Mouse (Mus musculus): Measurements from ENCODE around the gene Pigm.

DNA sequence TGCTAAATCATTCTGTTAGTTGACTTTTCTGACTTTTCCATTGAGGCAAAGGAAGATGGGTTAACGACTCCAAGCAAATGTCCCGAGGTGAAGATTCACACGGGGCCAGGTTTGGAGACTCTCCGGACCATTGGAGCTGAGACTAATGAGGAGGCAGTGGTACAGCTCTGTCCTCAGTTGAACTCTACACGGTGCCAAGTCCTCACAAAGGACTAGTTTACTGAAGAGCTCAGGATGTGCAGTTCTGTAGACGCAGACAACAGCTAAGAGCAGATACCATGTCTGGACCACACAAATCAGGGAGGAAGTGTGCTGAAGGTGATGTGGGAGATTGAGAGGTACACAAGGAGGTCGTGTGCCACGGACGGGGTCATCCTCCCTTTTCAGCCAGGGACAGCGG is 18.0 kb upstream of the Pigm start:
- TF ChIP-seq CTCF (conservative IDR thresholded peaks at IDR 0.05; ENCODE audit: insufficient read depth, insufficient read length, low read depth, low read length) = no peak
- no peak for TF ChIP-seq POLR2A (IDR thresholded peaks at IDR 0.05; ENCODE audit: low read depth, low read length)

Data from kidney, adult 2 months (tissue).